Mouse (Mus musculus) ES-E14 (cell line): ENCODE measurements around the gene Spata31d1d. TPM values are rescaled to one million over a fixed set of nuclear protein-coding genes. Genes with fewer than 3 reads are reported as not detected.
A peak's percentile ranks its signal among the peaks of the same experiment; 100 is the strongest.
"Not testable (repeated sequence)": the region's sequence is repeated elsewhere in the genome, so short reads cannot be mapped to it uniquely, and the experiment has no call there.

Source experiments
- DNase-seq: peaks from one replicate; pipeline ENCODE4 v3.0.0-alpha.2; 2013; ENCODE audit warnings: low read depth, low spot score
- H3K27ac ChIP-seq: 2 replicates; pipeline ENCODE4 v1.5.1; 2012; ENCODE audit warnings: low read depth, mild to moderate bottlenecking, low read length, moderate library complexity, mixed read lengths; ENCODE audit not compliant: poor library complexity, insufficient read depth, severe bottlenecking
- H3K36me3 ChIP-seq: 2 replicates; pipeline ENCODE4 v1.6.1; 2012; ENCODE audit warnings: mild to moderate bottlenecking, low read length, moderate library complexity, mixed read lengths; ENCODE audit not compliant: control insufficient read depth, poor library complexity, insufficient read depth, severe bottlenecking
- H3K4me1 ChIP-seq, 2 experiments: fragments of 150-350 bp in 1 of 2; sonication (generic) in 1 of 2; 2 replicates each; pipeline ENCODE4 v1.6.1; 2012; ENCODE audit warnings: low read length in 2 of 2, mild to moderate bottlenecking in 1 of 2, mixed read lengths in 1 of 2; ENCODE audit not compliant: control insufficient read depth in 2 of 2, insufficient read depth in 2 of 2, poor library complexity in 1 of 2
- H3K4me3 ChIP-seq, 2 experiments: fragments of 150-350 bp in 1 of 2; sonication (generic) in 1 of 2; 2 replicates each; pipeline ENCODE4 v1.5.1; 2012; ENCODE audit warnings: low read length in 2 of 2, low read depth in 1 of 2, mild to moderate bottlenecking in 1 of 2, mixed read lengths in 1 of 2; ENCODE audit not compliant: insufficient read depth in 1 of 2, poor library complexity in 1 of 2, severe bottlenecking in 1 of 2
- H3K9ac ChIP-seq: 2 replicates; pipeline ENCODE4 v1.6.1; 2012; ENCODE audit warnings: low read depth, mild to moderate bottlenecking, low read length, mixed read lengths; ENCODE audit not compliant: poor library complexity, insufficient read depth, severe bottlenecking
- H3K9me3 ChIP-seq: fragments of 150-350 bp; sonication (generic); 2 replicates; pipeline ENCODE4 v1.6.1; 2012; ENCODE audit warnings: low read depth, mild to moderate bottlenecking, low read length; ENCODE audit not compliant: control insufficient read depth, insufficient read depth
- CHD2 ChIP-seq: IDR thresholded peaks from 2 replicates; pipeline ENCODE4 v1.6.1; 2014; ENCODE audit warnings: mild to moderate bottlenecking, low read depth, low read length, inconsistent platforms
- HCFC1 ChIP-seq: IDR thresholded peaks from 2 replicates; pipeline ENCODE4 v1.6.1; 2012; ENCODE audit warnings: low read length, inconsistent platforms, borderline replicate concordance; ENCODE audit not compliant: insufficient read depth
- MAFK ChIP-seq: IDR thresholded peaks from 2 replicates; pipeline ENCODE4 v1.6.1; 2014; ENCODE audit warnings: mild to moderate bottlenecking, low read depth, low read length, inconsistent platforms; ENCODE audit not compliant: insufficient read depth
- ZC3H11A ChIP-seq: IDR thresholded peaks from 2 replicates; pipeline ENCODE4 v1.6.1; 2012; ENCODE audit warnings: low read depth, mild to moderate bottlenecking, inconsistent platforms, low read length, borderline replicate concordance
- ZNF384 ChIP-seq: IDR thresholded peaks from 2 replicates; pipeline ENCODE4 v1.6.1; 2012; ENCODE audit warnings: low read depth, low read length, inconsistent platforms
- in situ Hi-C, 2 experiments: fragments of 600-800 bp; cut with MboI; formaldehyde crosslinking; loops; one replicate each; pipeline ENCODE4 v1.15.1; 2025; ENCODE audit warnings: low sequenced_read_pairs in 2 of 2, inconsistent platforms in 1 of 2; ENCODE audit not compliant: unreplicated experiment in 2 of 2
- total RNA-seq: library from RNA; depleted of rRNA; stranded (reverse); fragments of 300-350 nt; gene quantifications from 2 replicates; pipeline ENCODE4 v1.2.3, GENCODE M21; 2012

The Spata31d1d gene
- total RNA-seq, 1 experiment = 0.18 TPM

GRCm38 (mm10) chr13:59739397-59739796 lies 7.8 kb upstream of the Spata31d1d start:
- Histone ChIP-seq H3K4me1 (peaks cover 3 to 9% of the 10 kb centered on the region in 2 experiments; a peak in 3 of 4 replicates), H3K27ac (no peak overlapping the region), H3K36me3 (no peaks in the 10 kb centered on the region), H3K9ac (no peak overlapping the region), H3K4me3 (no peak overlapping the region), H3K9me3 (no peaks in the 10 kb centered on the region)
- TF ChIP-seq MAFK (no peak), HCFC1 (no peak), ZC3H11A (no peak), ZNF384 (no peak), CHD2 (no peak)
- in situ Hi-C loops = no loop called here
- no peak for DNase-seq

- in situ Hi-C loops = no loop called here
- no peak for DNase-seq
- Histone ChIP-seq H3K27ac (no peak overlapping the region), H3K4me3 (no peak overlapping the region), H3K4me1 (peaks cover 4 to 13% of the 10 kb centered on the region in 2 experiments; a peak in 3 of 4 replicates), H3K9me3 (no peaks in the 10 kb centered on the region), H3K36me3 (no peaks in the 10 kb centered on the region), H3K9ac (no peak overlapping the region)
- no peak for TF ChIP-seq ZC3H11A
- TF ChIP-seq ZNF384 = no peak
- TF ChIP-seq CHD2 = no peak
- TF ChIP-seq MAFK = no peak
- TF ChIP-seq HCFC1 = no peak
Measured at GRCm38 (mm10) chr13:59738455-59738854, 6.9 kb upstream of the Spata31d1d start.

GRCm38 (mm10) chr13:59735190-59735589 lies 3.6 kb upstream of the Spata31d1d start:
- Histone ChIP-seq H3K4me1 (peaks cover 4 to 17% of the 10 kb centered on the region in 2 experiments; a peak in 3 of 4 replicates), H3K9ac (no peak overlapping the region), H3K4me3 (no peak overlapping the region), H3K9me3 (no peaks in the 10 kb centered on the region), H3K36me3 (no peaks in the 10 kb centered on the region), H3K27ac (no peak overlapping the region)
- in situ Hi-C loops = no loop called here
- TF ChIP-seq MAFK (no peak), CHD2 (no peak), ZC3H11A (no peak), ZNF384 (no peak), HCFC1 (no peak)
- no peak for DNase-seq

GRCm38 (mm10) chr13:59734347-59734746 lies 2.8 kb upstream of the Spata31d1d start:
- H3K27ac ChIP-seq, H3K36me3 ChIP-seq, in situ Hi-C loops, DNase-seq, H3K9me3 ChIP-seq: not testable (repeated sequence)
- Histone ChIP-seq H3K9ac (peak overlapping the region; percentile 22; the same call in 1 of the 2 replicates), H3K4me1 (peaks cover 4 to 17% of the 10 kb centered on the region in 2 experiments; a peak in 3 of 4 replicates), H3K4me3 (peak overlapping the region in 1 of 2 experiments; percentile 47; a peak in 1 of 4 replicates)

GRCm38 (mm10) chr13:59733936-59734335 lies 2.4 kb upstream of the Spata31d1d start:
- Histone ChIP-seq H3K27ac (no peak overlapping the region), H3K4me3 (no peak overlapping the region), H3K36me3 (no peaks in the 10 kb centered on the region), H3K9ac (no peak overlapping the region), H3K9me3 (no peaks in the 10 kb centered on the region), H3K4me1 (peaks cover 4 to 17% of the 10 kb centered on the region in 2 experiments; a peak in 3 of 4 replicates)
- in situ Hi-C loops = no loop called here
- no peak for DNase-seq
- TF ChIP-seq ZC3H11A (no peak), MAFK (no peak), CHD2 (no peak)
